Mouse (Mus musculus): ENCODE measurements around the gene Sys1. TPM values are rescaled to one million over a fixed set of nuclear protein-coding genes. Genes with fewer than 3 reads are reported as not detected.
A peak's percentile ranks its signal among the peaks of the same experiment; 100 is the strongest.

Sys1 gene
- total and polyA plus RNA-seq, 3 experiments = 85.8 to 94.3 TPM; not detected in 1

- H3K36me3 ChIP-seq (ENCODE audit: control insufficient read depth in 1 of 2, insufficient read depth in 2 of 2, low read length in 2 of 2) = no peaks in the 10 kb centered on the region
- H3K27ac ChIP-seq (ENCODE audit: control insufficient read depth, low read depth, low read length) = no peak overlapping the region
- no peaks in the 10 kb centered on the region for H3K9me3 ChIP-seq (replicated peaks; ENCODE audit: insufficient read depth, low read length)
- TF ChIP-seq GABPA (IDR thresholded peaks at IDR 0.05; ENCODE audit: low read depth, low read length) = no peak
- no peak for TF ChIP-seq ELF1 (IDR thresholded peaks at IDR 0.05; ENCODE audit: low read depth, low read length)
- no peak for TF ChIP-seq CHD1 (IDR thresholded peaks at IDR 0.05; ENCODE audit: low read depth, low read length)
- TF ChIP-seq EP300 (IDR thresholded peaks at IDR 0.05; ENCODE audit: low read depth in 1 of 2, low read length in 2 of 2) = no peak
- no peak for TF ChIP-seq ZC3H11A (IDR thresholded peaks at IDR 0.05; ENCODE audit: low read depth, low read length)
- no peak for TF ChIP-seq MEF2A (IDR thresholded peaks at IDR 0.05; ENCODE audit: extremely low read depth, insufficient replicate concordance, low read depth, low read length, poor library complexity, severe bottlenecking)
- no peak for TF ChIP-seq CHD2 (IDR thresholded peaks at IDR 0.05; ENCODE audit: low read length)
- no peak for TF ChIP-seq MXI1 (IDR thresholded peaks at IDR 0.05; ENCODE audit: low read depth, low read length)
- TF ChIP-seq ZNF384 (IDR thresholded peaks at IDR 0.05; ENCODE audit: low read depth, low read length) = no peak
- TF ChIP-seq POLR2A (IDR thresholded peaks at IDR 0.05; ENCODE audit: control insufficient read depth in 1 of 2, insufficient read depth in 1 of 2, low read depth in 1 of 2, low read length in 2 of 2, poor library complexity in 1 of 2) = no peak
- TF ChIP-seq BHLHE40 (IDR thresholded peaks at IDR 0.05; ENCODE audit: borderline replicate concordance, low read depth, low read length) = no peak
- TF ChIP-seq TBP (IDR thresholded peaks at IDR 0.05; ENCODE audit: low read depth, low read length) = no peak
- no peak for TF ChIP-seq ZKSCAN1 (IDR thresholded peaks at IDR 0.05; ENCODE audit: low read depth, low read length)
- H3K4me3 ChIP-seq (ENCODE audit: control insufficient read depth in 1 of 2, insufficient read depth in 1 of 2, low read depth in 2 of 2, low read length in 2 of 2) = no peak overlapping the region
- no peak overlapping the region for H3K9ac ChIP-seq (ENCODE audit: control insufficient read depth, low read depth, low read length, poor library complexity, severe bottlenecking)
- no peaks in the 10 kb centered on the region for H3K79me2 ChIP-seq (ENCODE audit: control insufficient read depth, insufficient read depth, low read length, poor library complexity)
- no peaks in the 10 kb centered on the region; a peak in 1 of 4 replicates for H3K27me3 ChIP-seq (ENCODE audit: control insufficient read depth in 1 of 2, insufficient read depth in 2 of 2, low read length in 2 of 2)
- no peak for DNase-seq (ENCODE audit: low read depth, low spot score)
- H3K4me1 ChIP-seq (ENCODE audit: control insufficient read depth in 1 of 2, insufficient read depth in 2 of 2, low read length in 2 of 2) = no peaks in the 10 kb centered on the region
These were observed 42.2 kb upstream of the Sys1 start for GRCm38 (mm10) chr2:164414581-164414980.

DNA sequence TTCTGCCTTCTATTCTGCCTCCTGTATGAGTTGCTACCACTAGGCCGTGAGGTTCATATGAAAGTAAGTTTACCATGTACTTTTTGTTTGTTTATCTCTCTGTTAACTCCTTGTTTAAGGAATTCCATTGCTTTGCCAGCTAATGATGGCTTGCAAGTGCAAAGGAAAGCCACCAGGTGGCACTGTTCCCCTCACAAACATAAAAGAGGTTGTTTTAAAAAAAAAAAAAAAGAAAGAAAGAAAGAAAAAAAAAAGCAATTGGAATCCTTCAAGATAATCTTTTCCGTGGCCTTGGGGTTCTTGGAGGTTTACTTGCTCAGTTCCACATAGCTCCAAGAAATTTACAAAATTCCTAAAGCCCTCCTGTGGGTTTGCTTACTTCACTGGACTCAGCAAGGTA is 39.6 kb upstream of the Sys1 start:
- H3K79me2 ChIP-seq (ENCODE audit: control insufficient read depth, insufficient read depth, low read length, poor library complexity) = no peaks in the 10 kb centered on the region
- H3K4me1 ChIP-seq (ENCODE audit: control insufficient read depth in 1 of 2, insufficient read depth in 2 of 2, low read length in 2 of 2) = no peaks in the 10 kb centered on the region
- H3K9me3 ChIP-seq (replicated peaks; ENCODE audit: insufficient read depth, low read length) = no peaks in the 10 kb centered on the region
- peak; percentile 56 for DNase-seq (ENCODE audit: low read depth, low spot score)
- H3K36me3 ChIP-seq (ENCODE audit: control insufficient read depth in 1 of 2, insufficient read depth in 2 of 2, low read length in 2 of 2) = no peaks in the 10 kb centered on the region
- no peak overlapping the region for H3K4me3 ChIP-seq (ENCODE audit: control insufficient read depth in 1 of 2, insufficient read depth in 1 of 2, low read depth in 2 of 2, low read length in 2 of 2)
- H3K27me3 ChIP-seq (ENCODE audit: control insufficient read depth in 1 of 2, insufficient read depth in 2 of 2, low read length in 2 of 2) = no peaks in the 10 kb centered on the region; a peak in 1 of 4 replicates
- H3K9ac ChIP-seq (ENCODE audit: control insufficient read depth, low read depth, low read length, poor library complexity, severe bottlenecking) = no peak overlapping the region
- H3K27ac ChIP-seq (ENCODE audit: control insufficient read depth, low read depth, low read length) = no peak overlapping the region
- no peak for TF ChIP-seq KAT2A (conservative IDR thresholded peaks at IDR 0.05; ENCODE audit: low read depth, low read length)
- TF ChIP-seq HCFC1 (IDR thresholded peaks at IDR 0.05; ENCODE audit: low read depth, low read length) = no peak
- TF ChIP-seq ZMIZ1 (IDR thresholded peaks at IDR 0.05; ENCODE audit: low read depth, low read length) = no peak
- no peak for TF ChIP-seq MAFK (IDR thresholded peaks at IDR 0.05; ENCODE audit: borderline replicate concordance, low read depth, low read length)
- peak; percentile 57 for TF ChIP-seq ZC3H11A (IDR thresholded peaks at IDR 0.05; ENCODE audit: low read depth, low read length)
- no peak for TF ChIP-seq RCOR1 (IDR thresholded peaks at IDR 0.05; ENCODE audit: low read depth, low read length)
- no peak for TF ChIP-seq EP300 (IDR thresholded peaks at IDR 0.05; ENCODE audit: low read depth in 1 of 2, low read length in 2 of 2)
- no peak for TF ChIP-seq TBP (IDR thresholded peaks at IDR 0.05; ENCODE audit: low read depth, low read length)
- no peak for TF ChIP-seq POLR2AphosphoS5 (IDR thresholded peaks at IDR 0.05; ENCODE audit: borderline replicate concordance, low read depth, low read length)
- TF ChIP-seq MAX (IDR thresholded peaks at IDR 0.05; ENCODE audit: low read length) = no peak
- TF ChIP-seq USF1 (IDR thresholded peaks at IDR 0.05; ENCODE audit: low read depth, low read length) = no peak
- no peak for TF ChIP-seq UBTF (IDR thresholded peaks at IDR 0.05; ENCODE audit: borderline replicate concordance, insufficient read depth, low read depth, low read length)
- no peak for TF ChIP-seq CHD1 (IDR thresholded peaks at IDR 0.05; ENCODE audit: low read depth, low read length)
- peak; percentile 64 to 83 (median 70) for TF ChIP-seq CTCF (IDR thresholded peaks at IDR 0.05 in 2 of 3, conservative IDR thresholded peaks at IDR 0.05 in 1 of 3; ENCODE audit: control insufficient read depth in 1 of 3, insufficient read depth in 1 of 3, low read depth in 2 of 3, low read length in 3 of 3, poor library complexity in 1 of 3, severe bottlenecking in 1 of 3)
- peak; percentile 85 for TF ChIP-seq SMC3 (IDR thresholded peaks at IDR 0.05; ENCODE audit: low read depth, low read length)
- no peak for TF ChIP-seq TCF12 (IDR thresholded peaks at IDR 0.05; ENCODE audit: low read depth, low read length)
- peak; percentile 99 for TF ChIP-seq ZNF384 (IDR thresholded peaks at IDR 0.05; ENCODE audit: low read depth, low read length)
- TF ChIP-seq BHLHE40 (IDR thresholded peaks at IDR 0.05; ENCODE audit: borderline replicate concordance, low read depth, low read length) = no peak
- TF ChIP-seq SIN3A (IDR thresholded peaks at IDR 0.05; ENCODE audit: low read length) = no peak
- no peak for TF ChIP-seq CHD2 (IDR thresholded peaks at IDR 0.05; ENCODE audit: low read length)
- TF ChIP-seq MAZ (IDR thresholded peaks at IDR 0.05; ENCODE audit: low read depth, low read length) = no peak
- TF ChIP-seq MXI1 (IDR thresholded peaks at IDR 0.05; ENCODE audit: low read depth, low read length) = no peak
- no peak for TF ChIP-seq E2F4 (IDR thresholded peaks at IDR 0.05; ENCODE audit: borderline replicate concordance, low read depth, low read length)
- TF ChIP-seq RAD21 (IDR thresholded peaks at IDR 0.05; ENCODE audit: low read depth, low read length) = peak; percentile 84
- no peak for TF ChIP-seq NRF1 (IDR thresholded peaks at IDR 0.05; ENCODE audit: insufficient read depth, low read depth, low read length, poor library complexity, severe bottlenecking)
- TF ChIP-seq MYC (IDR thresholded peaks at IDR 0.05; ENCODE audit: low read depth, low read length) = no peak
